Mouse (Mus musculus) C2C12 (cell line): ENCODE measurements around the gene Gm10188.

Experiments used
- CTCF ChIP-seq: IDR thresholded peaks from one replicate; pipeline ENCODE4 v1.5.1; 2011; ENCODE audit not compliant: control insufficient read depth, insufficient read depth, insufficient read length
- MYOD1 ChIP-seq: IDR thresholded peaks from one replicate; pipeline ENCODE4 v1.6.1; 2011; ENCODE audit warnings: low read depth; ENCODE audit not compliant: control insufficient read depth, insufficient read length
- USF1 ChIP-seq: IDR thresholded peaks from one replicate; pipeline ENCODE4 v1.6.1; 2011; ENCODE audit warnings: low read depth, mild to moderate bottlenecking, control low read depth, moderate library complexity

GRCm38 (mm10) chr1:132210922-132211321 lies 18.6 kb downstream of the Gm10188 start:
- TF ChIP-seq CTCF: peak; percentile 38
- TF ChIP-seq MYOD1: no peak
- no peak for TF ChIP-seq USF1
